Mouse (Mus musculus) layer of hippocampus, adult 2 months (tissue): ENCODE data around the gene Icam5. TPM values are rescaled to one million over a fixed set of nuclear protein-coding genes. Genes with fewer than 3 reads are reported as not detected.

Source experiments
- DNase-seq, 2 experiments: peaks; one replicate each; pipeline ENCODE4 v3.0.0; 2022; ENCODE audit warnings: low spot score in 2 of 2
- H3K27ac ChIP-seq: fragments of 200-600 bp; 2 replicates; pipeline ENCODE4 v1.8.1; 2022
- H3K4me3 ChIP-seq: fragments of 200-600 bp; 2 replicates; pipeline ENCODE4 v1.8.1; 2022; ENCODE audit warnings: mild to moderate bottlenecking
- CTCF ChIP-seq: fragments of 200-600 bp; conservative IDR thresholded peaks from 2 replicates; pipeline ENCODE4 v1.8.1; 2022; ENCODE audit warnings: antibody characterized with exemption, mild to moderate bottlenecking, moderate library complexity
- microRNA-seq, 2 experiments: library from miRNA; unstranded; fragments of <30 nt; microRNA quantifications; one replicate each; pipeline ENCODE4 v1.2.0; 2021
- total RNA-seq, 2 experiments: library from RNA; stranded (reverse); gene quantifications; 2 replicates each; pipeline ENCODE4 v1.2.3; 2021

The Icam5 gene
- total RNA-seq, 2 experiments from 2014 or later: 363 to 382 TPM

- no peak for TF ChIP-seq CTCF
- H3K4me3 ChIP-seq: no peak within 1 kb of the TSS
- DNase-seq: no peak
- H3K27ac ChIP-seq: no peak within 1 kb of the TSS
Observed at GRCm38 (mm10) chr9:21067006-21067684, 35.3 kb downstream of the Icam5 start, which contains the start of gene Zglp1. Gene Zglp1, minus strand, starts transcription at chr9:21067093.

GRCm38 (mm10) chr9:21072641-21073040 lies 40.8 kb downstream of the Icam5 start:
- H3K27ac ChIP-seq: peak overlapping the region; percentile 92
- TF ChIP-seq CTCF: no peak

GRCm38 (mm10) chr9:21073044-21073840 lies 41.4 kb downstream of the Icam5 start, which contains the start of the genes Gm49373 and Fdx1l:
Gene Gm49373, minus strand, starts transcription at chr9:21073096.
Gene Fdx1l, minus strand, starts transcription at chr9:21073614.
- peak within 1 kb of the TSS; percentile 92 for H3K27ac ChIP-seq
- no peak for TF ChIP-seq CTCF

More at GRCm38 (mm10) chr9:21072641-21073040, 40.8 kb downstream of the Icam5 start:
- no peak for DNase-seq
- peak overlapping the region; percentile 96 for H3K4me3 ChIP-seq

GRCm38 (mm10) chr9:21074173-21074572 lies 42.3 kb downstream of the Icam5 start:
- no peak for DNase-seq
- H3K4me3 ChIP-seq: no peak overlapping the region
- no peak for TF ChIP-seq CTCF
- no peak overlapping the region for H3K27ac ChIP-seq

More at GRCm38 (mm10) chr9:21073044-21073840, 41.4 kb downstream of the Icam5 start, which contains the start of the genes Gm49373 and Fdx1l:
- DNase-seq: peak; percentile 88 to 89
- H3K4me3 ChIP-seq: peak within 1 kb of the TSS; percentile 96

DNA sequence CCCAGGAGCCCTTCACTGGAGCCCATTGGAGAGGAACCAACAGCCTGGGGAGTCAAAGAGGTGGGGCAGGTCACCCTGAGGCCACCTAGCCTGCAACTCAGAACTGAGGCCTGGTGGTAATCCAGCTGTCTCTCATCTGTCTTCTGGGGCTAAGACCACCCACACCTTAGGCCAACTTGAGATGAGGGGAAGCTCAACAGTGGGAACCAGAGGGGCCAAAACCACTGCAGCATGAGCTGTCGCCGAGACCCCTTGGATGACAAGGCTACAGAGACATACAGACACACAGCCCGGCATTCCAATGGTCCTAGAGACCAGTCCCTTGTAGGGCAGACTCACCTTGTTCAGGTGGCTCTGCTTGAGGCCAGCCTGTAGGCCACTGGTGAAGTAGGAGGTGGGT lies 43.8 kb downstream of the Icam5 start:
- Histone ChIP-seq H3K27ac (no peak overlapping the region), H3K4me3 (no peak overlapping the region)
- DNase-seq: no peak
- no peak for TF ChIP-seq CTCF

GRCm38 (mm10) chr9:21081127-21081526 lies 49.3 kb downstream of the Icam5 start:
- H3K4me3 ChIP-seq: no peak overlapping the region
- TF ChIP-seq CTCF: no peak
- DNase-seq: no peak
- peak overlapping the region; percentile 46; the same call in 1 of the 2 replicates for H3K27ac ChIP-seq

- no peak overlapping the region for H3K4me3 ChIP-seq
- no peak for DNase-seq
- no peak for TF ChIP-seq CTCF
- H3K27ac ChIP-seq: peak overlapping the region; percentile 8; the same call in 1 of the 2 replicates
Observed at GRCm38 (mm10) chr9:21083324-21083723, 51.5 kb downstream of the Icam5 start.

Small RNAs within 50 kb of the gene (microRNA-seq; reads per million reads assigned to microRNA genes)
- gene Mir1900 (0 reads per million in 2 experiments), gene Mir7082 (0.64 to 1.5 reads per million in 2 experiments)

Other genes with a start within 250 kb of the Icam5 start
- 1 to 10 TPM; 1.6 to 1.8 TPM for gene Col5a3, start 217.0 kb upstream of the Icam5 start, total RNA-seq
- gene Rdh8, start 213.6 kb upstream of the Icam5 start, total RNA-seq: not detected
- 10 to 100 TPM; 77.6 to 85.9 TPM for gene A230050P20Rik, start 163.4 kb upstream of the Icam5 start, total RNA-seq
- gene Angptl6, start 152.3 kb upstream of the Icam5 start, total RNA-seq: 10 to 100 TPM in 1 of 2 experiments, 1 to 10 TPM in 1; 8.9 to 10.3 TPM
- 10 to 100 TPM; 27.5 to 27.6 TPM for gene Ppan, start 143.9 kb upstream of the Icam5 start, total RNA-seq
- 100 to 1,000 TPM; 122 to 131 TPM for gene Eif3g, start 133.4 kb upstream of the Icam5 start, total RNA-seq
- gene Dnmt1, start 72.2 kb upstream of the Icam5 start, total RNA-seq: 10 to 100 TPM; 34.5 to 36.2 TPM
- 1 to 10 TPM; 1.1 to 1.6 TPM for gene S1pr2, start 55.3 kb upstream of the Icam5 start, total RNA-seq
- 10 to 100 TPM; 63.8 to 64.6 TPM for gene Mrpl4, start 29.3 kb upstream of the Icam5 start, total RNA-seq
- gene Icam1, start 16.1 kb upstream of the Icam5 start, total RNA-seq: 1 to 10 TPM; 2.6 to 2.8 TPM
- gene Icam4, start 2.7 kb upstream of the Icam5 start, total RNA-seq: under 1 TPM; 0.83 to 0.84 TPM
- gene Zglp1, start 35.0 kb downstream of the Icam5 start, total RNA-seq: under 1 TPM in 1 of 2 experiments, not detected in 1; 0.71 TPM
- gene Gm49373, start 41.0 kb downstream of the Icam5 start, total RNA-seq: 1 to 10 TPM in 1 of 2 experiments, under 1 TPM in 1; 0.74 to 2.7 TPM
- 10 to 100 TPM; 61.1 to 62.0 TPM for gene Fdx1l, start 41.5 kb downstream of the Icam5 start, total RNA-seq
- 1 to 10 TPM; 2.9 to 3.8 TPM for gene Gm38431, start 59.9 kb downstream of the Icam5 start, total RNA-seq
- gene Raver1, start 59.9 kb downstream of the Icam5 start, total RNA-seq: 10 to 100 TPM; 34.5 to 36.5 TPM
- gene Tyk2, start 99.2 kb downstream of the Icam5 start, total RNA-seq: 10 to 100 TPM; 16.8 to 21.5 TPM
- gene Cdc37, start 117.9 kb downstream of the Icam5 start, total RNA-seq: 100 to 1,000 TPM; 144 to 150 TPM
- 10 to 100 TPM; 86.6 to 89.3 TPM for gene Pde4a, start 133.6 kb downstream of the Icam5 start, total RNA-seq
- 10 to 100 TPM; 56.7 to 60.6 TPM for gene Keap1, start 207.3 kb downstream of the Icam5 start, total RNA-seq
- gene S1pr5, start 216.4 kb downstream of the Icam5 start, total RNA-seq: 10 to 100 TPM; 10.6 to 10.9 TPM
- gene Atg4d, start 233.2 kb downstream of the Icam5 start, total RNA-seq: 10 to 100 TPM; 39.8 to 40.2 TPM